In the genomic region with DNA sequence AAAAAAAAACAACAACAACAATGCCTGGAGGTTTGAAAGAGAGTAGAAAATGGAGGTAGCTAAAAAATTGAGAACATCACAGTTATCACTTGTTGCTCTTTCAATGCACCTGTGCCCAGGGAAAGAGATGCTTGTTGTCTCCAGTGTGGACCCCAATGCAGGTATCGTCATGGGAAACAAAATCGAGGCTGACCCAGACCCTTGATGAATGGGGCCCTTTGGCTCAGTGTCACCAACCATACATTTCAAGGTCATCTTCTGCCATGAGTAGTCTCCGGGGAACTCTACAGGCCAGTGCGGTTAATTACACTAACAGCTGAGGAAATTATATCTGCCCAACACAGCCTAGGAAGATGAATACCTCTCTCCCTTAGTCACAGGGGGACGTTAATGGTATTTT, we compare ENCODE assay signal across 10 mouse cellular contexts.
"Had no signal": no experiment of that assay in that cellular context is flagged by ENCODE, and none has a peak within 500 bp of the region (broad histone marks: within the 10 kb centered on the region; RNA-seq: fewer than 3 reads in every experiment).

No protein-coding gene starts in this region.

- H3K4me3 ChIP-seq: limb, embryonic 13.5 days; midbrain, embryonic 13.5 days had no signal

- H3K9me3 ChIP-seq: limb, embryonic 13.5 days; midbrain, embryonic 13.5 days had no signal

- DNase-seq: kidney, adult 8-10 months; kidney, postnatal 25 days; left cerebral cortex, postnatal 4 days; lung, adult 18-20 months; right cerebral cortex, postnatal 14 days; thymus, postnatal 36 days had no signal

- ATAC-seq: intestine, postnatal 0 days; midbrain, embryonic 13.5 days had no signal

- H3K9ac ChIP-seq: limb, embryonic 13.5 days; liver, embryonic 14.5 days; midbrain, embryonic 13.5 days had no signal

- H3K4me2 ChIP-seq: limb, embryonic 13.5 days; midbrain, embryonic 13.5 days had no signal

- H3K36me3 ChIP-seq: limb, embryonic 13.5 days; midbrain, embryonic 13.5 days had no signal

- H3K27me3 ChIP-seq: limb, embryonic 13.5 days; midbrain, embryonic 13.5 days had no signal

- H3K27ac ChIP-seq: limb, embryonic 13.5 days; liver, embryonic 14.5 days; midbrain, embryonic 13.5 days had no signal

- H3K4me1 ChIP-seq: limb, embryonic 13.5 days; midbrain, embryonic 13.5 days had no signal
